Mouse (Mus musculus) liver, embryonic 11.5 days (tissue): ENCODE measurements around the gene Vsig1. TPM values are rescaled to one million over a fixed set of nuclear protein-coding genes. Genes with fewer than 3 reads are reported as not detected.

Source experiments
- ATAC-seq: fragments of 200-750 bp; cut with Nextera tagmentation; replicated peaks from 2 replicates; pipeline ENCODE4 v1.8.0; 2017; ENCODE audit warnings: moderate number of reproducible peaks, mild to moderate bottlenecking, moderate TSS enrichment, moderate library complexity; ENCODE audit not compliant: low FRiP score
- DNase-seq: peaks from one replicate; pipeline ENCODE4 v3.0.0-alpha.2; 2017; ENCODE audit warnings: low spot score
- H3K27ac ChIP-seq: fragments of 300-500 bp; sonication (generic); 2 replicates; pipeline ENCODE4 v1.5.1; 2014; ENCODE audit warnings: mild to moderate bottlenecking, low read depth, low read length, control low read depth
- H3K27me3 ChIP-seq: fragments of 300-500 bp; sonication (generic); replicated peaks from 2 replicates; pipeline ENCODE4 v1.6.1; 2014; ENCODE audit warnings: low read length, mixed read lengths; ENCODE audit not compliant: control insufficient read depth, insufficient read depth
- H3K36me3 ChIP-seq: fragments of 300-500 bp; sonication (generic); 2 replicates; pipeline ENCODE4 v1.6.1; 2014; ENCODE audit warnings: mild to moderate bottlenecking, low read length, moderate library complexity, mixed read lengths; ENCODE audit not compliant: control insufficient read depth, insufficient read depth
- H3K4me1 ChIP-seq: fragments of 300-500 bp; sonication (generic); replicated peaks from 2 replicates; pipeline ENCODE4 v1.6.1; 2014; ENCODE audit warnings: low read length, mixed read lengths; ENCODE audit not compliant: control insufficient read depth, insufficient read depth
- H3K4me2 ChIP-seq: fragments of 300-500 bp; sonication (generic); 2 replicates; pipeline ENCODE4 v1.6.1; 2014; ENCODE audit warnings: mild to moderate bottlenecking, control low read depth, moderate library complexity
- H3K4me3 ChIP-seq: fragments of 300-500 bp; sonication (generic); 2 replicates; pipeline ENCODE4 v1.5.1; 2014; ENCODE audit warnings: low read depth, low read length, control low read depth
- H3K9ac ChIP-seq: fragments of 300-500 bp; sonication (generic); 2 replicates; pipeline ENCODE4 v1.6.1; 2014; ENCODE audit warnings: low read depth, low read length, control low read depth
- H3K9me3 ChIP-seq: fragments of 300-500 bp; sonication (generic); 2 replicates; pipeline ENCODE4 v1.6.1; 2016; ENCODE audit warnings: low read length, inconsistent platforms, mixed read lengths; ENCODE audit not compliant: control insufficient read depth
- WGBS: fragments of 180-500 bp; shearing (Covaris S2); extraction: QIAGEN DNeasy Blood & Tissue Kit; methylation state at CpG from one replicate; pipeline ENCODE4 v1.1.7; 2014; 5-methylcytosine and 5-hydroxymethylcytosine counted together
- polyA plus RNA-seq: library from polyadenylated mRNA; unstranded; fragments of >200 nt; fragmentation: Nextera tagmentation; extraction: Ambion mirVana; gene quantifications from 2 replicates; pipeline ENCODE4 v1.2.1, GENCODE M21; 2014

Vsig1 gene
- polyA plus RNA-seq = 0.64 TPM in 1 of 2 replicates, not detected in the other

DNA sequence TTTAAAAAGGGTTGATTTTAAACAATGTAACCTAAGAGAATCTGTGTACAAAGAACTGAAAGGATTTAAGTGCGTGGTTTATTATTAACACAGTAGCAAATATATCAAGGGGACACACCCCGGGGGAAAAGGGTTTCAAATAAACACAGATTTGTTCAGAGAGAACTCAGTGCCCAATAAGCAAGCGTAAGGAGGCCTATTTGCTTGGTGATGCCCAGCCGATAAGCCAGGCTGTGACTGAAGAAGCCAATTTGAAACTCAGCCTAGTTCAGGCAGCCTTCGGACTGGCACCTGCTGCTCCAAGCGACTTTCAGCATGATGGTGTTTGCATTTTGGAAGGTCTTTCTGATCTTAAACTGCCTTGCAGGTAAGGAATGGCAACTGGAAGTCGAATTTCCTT is at the start of gene Vsig1:
Gene Vsig1 (plus strand): TSS at position 249 of the 400 bp plus-strand sequence.
- Histone ChIP-seq H3K27me3 (peaks cover 2% of the 10 kb centered on the region; the same call in 1 of the 2 replicates), H3K4me3 (no peak within 1 kb of the TSS), H3K4me1 (no peaks in the 10 kb centered on the region), H3K9me3 (no peaks in the 10 kb centered on the region), H3K9ac (no peak within 1 kb of the TSS), H3K36me3 (no peaks in the 10 kb centered on the region), H3K27ac (no peak within 1 kb of the TSS), H3K4me2 (no peak within 1 kb of the TSS)
- DNase-seq = no peak
- 60% methylated on average over 7 of the region's 7 CpGs for WGBS
- no peak for ATAC-seq

DNA sequence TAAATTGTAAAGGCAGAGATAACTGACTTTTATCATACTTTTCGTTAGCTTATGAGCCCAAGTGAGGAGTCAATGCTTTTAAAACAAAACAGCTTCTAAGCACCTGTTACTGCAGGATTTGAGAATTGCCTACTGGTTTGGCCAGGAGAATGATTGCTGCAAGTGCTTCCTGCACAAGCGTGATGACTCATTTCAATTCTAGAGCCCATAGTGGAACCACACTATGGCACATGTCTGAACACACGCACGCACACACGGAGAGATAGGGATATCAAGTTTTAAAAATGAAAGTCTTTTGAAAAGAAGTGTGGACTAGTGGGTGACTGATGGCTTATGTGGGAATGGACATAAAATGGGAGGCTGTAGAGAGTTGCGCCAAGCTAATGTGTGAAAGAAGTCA is 44.6 kb upstream of the Vsig1 start:
- ATAC-seq = no peak
- no peak for DNase-seq
- H3K4me1 ChIP-seq = no peaks in the 10 kb centered on the region
- H3K27ac ChIP-seq = no peak overlapping the region
- no peak overlapping the region for H3K4me3 ChIP-seq
- H3K36me3 ChIP-seq = no peaks in the 10 kb centered on the region
- no peaks in the 10 kb centered on the region for H3K27me3 ChIP-seq
- H3K9me3 ChIP-seq = no peaks in the 10 kb centered on the region
- no peak overlapping the region for H3K4me2 ChIP-seq
- WGBS = 84% methylated on average over 6 of the region's 6 CpGs
- no peak overlapping the region for H3K9ac ChIP-seq

DNA sequence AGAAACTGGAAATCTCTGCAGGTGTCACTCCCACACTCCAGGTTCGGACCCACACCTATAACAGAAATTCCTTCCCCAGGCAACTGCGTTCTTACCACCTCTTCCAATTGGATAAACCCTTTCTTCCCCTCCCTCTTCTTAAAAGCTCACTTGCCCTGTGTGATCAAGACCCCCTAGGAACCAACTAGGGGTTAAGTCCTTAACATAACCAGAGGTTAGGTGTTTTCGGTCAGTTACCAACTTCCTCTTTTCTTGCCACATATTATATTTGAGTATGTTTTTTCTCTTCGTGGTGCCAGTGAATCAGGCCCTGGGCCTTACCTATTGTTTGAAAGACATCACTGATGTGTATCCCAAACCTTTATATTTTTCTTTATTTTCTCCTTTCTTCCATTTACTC is 44.0 kb upstream of the Vsig1 start:
- 72% methylated on average over 4 of the region's 4 CpGs for WGBS
- ATAC-seq = no peak

DNA sequence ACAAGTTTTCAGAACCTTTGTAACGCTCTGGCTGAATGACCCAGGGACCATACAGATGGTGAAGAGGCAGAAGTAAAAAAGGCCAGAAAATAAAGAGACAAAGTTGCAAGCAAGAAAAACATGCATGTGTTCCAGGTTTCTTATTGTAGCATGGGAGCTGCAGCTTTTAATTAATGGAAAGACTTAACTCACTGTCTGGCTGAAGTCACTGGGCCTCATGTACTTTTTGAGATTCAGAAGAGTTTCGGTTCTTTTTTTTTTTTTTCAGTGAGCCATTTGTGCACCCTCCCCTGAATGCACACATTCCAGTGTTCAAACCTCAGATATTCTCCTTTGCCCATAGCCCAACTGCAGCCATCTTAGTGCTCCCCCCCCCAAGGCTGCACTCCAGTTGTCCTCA is 20.2 kb upstream of the Vsig1 start:
- Histone ChIP-seq H3K4me3 (no peak overlapping the region), H3K9ac (no peak overlapping the region), H3K27ac (no peak overlapping the region), H3K27me3 (peaks cover 2% of the 10 kb centered on the region), H3K9me3 (no peaks in the 10 kb centered on the region), H3K4me1 (no peaks in the 10 kb centered on the region), H3K4me2 (no peak overlapping the region), H3K36me3 (no peaks in the 10 kb centered on the region)
- no peak for DNase-seq
- no peak for ATAC-seq
- 77% methylated on average over 2 of the region's 2 CpGs for WGBS

More for the DNA sequence above, 44.0 kb upstream of the Vsig1 start:
- 0 out of 2 replicates have a peak, but pooled peaks cover 4% of the 10 kb centered on the region for H3K27me3 ChIP-seq
- no peak overlapping the region for H3K4me3 ChIP-seq
- H3K9me3 ChIP-seq = no peaks in the 10 kb centered on the region
- H3K4me2 ChIP-seq = no peak overlapping the region
- no peak for DNase-seq
- no peaks in the 10 kb centered on the region for H3K4me1 ChIP-seq
- no peak overlapping the region for H3K27ac ChIP-seq
- H3K36me3 ChIP-seq = no peaks in the 10 kb centered on the region
- H3K9ac ChIP-seq = no peak overlapping the region

DNA sequence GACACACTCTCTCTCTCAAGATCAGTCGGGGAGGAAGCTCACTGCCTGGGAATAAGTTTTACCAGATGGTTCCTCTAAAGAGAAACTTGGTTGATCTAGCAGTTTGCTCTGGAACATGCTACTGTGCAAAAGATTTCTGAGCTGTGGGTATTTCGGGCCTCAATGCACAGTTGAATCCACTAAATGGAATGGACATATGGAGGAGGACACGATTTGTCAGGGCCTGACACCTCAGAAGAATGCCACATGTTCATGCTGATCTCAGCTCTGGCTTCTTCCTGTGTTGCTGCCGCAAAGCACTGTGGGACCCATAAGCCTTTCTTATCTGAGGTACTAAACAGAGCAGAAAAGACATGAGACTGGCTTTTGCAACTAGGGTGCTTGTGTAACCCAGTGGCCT is 15.6 kb upstream of the Vsig1 start:
- Histone ChIP-seq H3K27ac (no peak overlapping the region), H3K27me3 (no peaks in the 10 kb centered on the region; the same call in 1 of the 2 replicates), H3K9me3 (no peaks in the 10 kb centered on the region), H3K4me3 (no peak overlapping the region), H3K36me3 (no peaks in the 10 kb centered on the region), H3K4me1 (no peaks in the 10 kb centered on the region), H3K4me2 (no peak overlapping the region), H3K9ac (no peak overlapping the region)
- no peak for DNase-seq
- no peak for ATAC-seq
- WGBS = 78% methylated on average over 4 of the region's 4 CpGs

DNA sequence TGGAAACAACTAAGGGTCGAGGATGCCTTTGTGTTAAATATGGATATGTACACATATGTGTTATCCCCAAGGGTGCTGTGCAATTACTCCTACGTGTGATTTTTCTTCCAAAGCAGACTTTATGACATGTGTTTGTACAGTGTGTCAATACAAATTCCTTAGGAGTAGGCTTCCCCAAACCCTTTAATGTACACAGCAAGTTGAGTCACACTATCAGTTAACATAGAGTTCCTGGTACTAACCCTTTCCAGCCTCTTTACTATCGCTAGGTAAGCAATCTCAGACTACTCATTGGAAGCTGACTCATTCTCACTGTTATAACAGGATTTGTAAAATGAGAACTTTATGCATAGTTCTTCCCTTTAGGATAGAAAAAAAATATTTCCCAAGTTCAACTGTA is 3.9 kb upstream of the Vsig1 start:
- Histone ChIP-seq H3K9ac (no peak overlapping the region), H3K9me3 (no peaks in the 10 kb centered on the region), H3K4me3 (no peak overlapping the region), H3K4me2 (no peak overlapping the region), H3K4me1 (no peaks in the 10 kb centered on the region), H3K36me3 (no peaks in the 10 kb centered on the region), H3K27ac (no peak overlapping the region), H3K27me3 (peaks cover 2% of the 10 kb centered on the region; the same call in 1 of the 2 replicates)
- no peak for DNase-seq
- no peak for ATAC-seq
- 72% methylated on average over 3 of the region's 3 CpGs for WGBS

DNA sequence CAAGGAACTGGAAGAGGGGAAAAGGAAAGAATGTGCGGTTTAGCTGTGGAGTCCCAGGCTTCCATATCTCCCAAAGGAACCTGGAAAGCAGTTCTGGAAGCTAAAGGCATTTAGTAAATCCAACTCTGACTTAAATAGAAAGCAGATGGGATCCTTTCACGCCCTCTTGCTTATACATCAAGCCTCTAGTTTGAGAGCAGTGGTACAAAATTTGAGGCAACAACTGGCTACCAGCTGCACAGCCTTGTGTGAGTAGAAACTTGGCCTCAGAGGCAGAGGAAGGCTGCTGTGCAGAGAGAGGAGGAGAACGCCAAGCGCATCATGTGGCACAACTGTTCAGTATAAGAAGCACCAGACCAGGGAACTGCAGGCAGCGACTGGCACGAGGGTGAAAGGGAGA is 13.9 kb downstream of the Vsig1 start:
- H3K4me3 ChIP-seq = no peak overlapping the region
- no peak overlapping the region for H3K4me2 ChIP-seq
- no peaks in the 10 kb centered on the region for H3K9me3 ChIP-seq
- H3K27ac ChIP-seq = no peak overlapping the region
- DNase-seq = no peak
- no peaks in the 10 kb centered on the region for H3K36me3 ChIP-seq
- H3K27me3 ChIP-seq = peaks cover 12% of the 10 kb centered on the region
- WGBS = 71% methylated on average over 6 of the region's 6 CpGs
- H3K9ac ChIP-seq = no peak overlapping the region
- H3K4me1 ChIP-seq = no peaks in the 10 kb centered on the region
- ATAC-seq = no peak

DNA sequence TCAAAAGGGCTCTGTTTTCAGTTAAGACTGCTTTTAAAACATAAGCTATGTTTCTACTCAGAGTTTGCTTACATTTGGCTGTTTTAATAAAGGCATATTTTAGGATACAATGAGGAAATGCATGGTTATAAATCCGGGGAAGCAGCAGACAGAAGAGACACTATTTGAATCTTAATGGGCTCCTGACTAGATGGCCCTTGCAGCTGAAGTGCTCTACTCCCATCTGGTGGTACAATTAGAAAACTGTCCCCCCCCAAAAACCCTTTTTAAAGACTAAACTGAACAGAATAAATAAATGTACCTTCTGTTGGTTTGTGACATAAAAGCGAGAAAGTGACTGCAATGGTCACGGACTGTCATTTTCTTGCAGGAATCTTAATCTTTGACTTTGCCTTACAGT is 24.7 kb downstream of the Vsig1 start:
- Histone ChIP-seq H3K4me3 (no peak overlapping the region), H3K36me3 (no peaks in the 10 kb centered on the region), H3K9me3 (no peaks in the 10 kb centered on the region), H3K9ac (no peak overlapping the region), H3K27me3 (peaks cover 13% of the 10 kb centered on the region), H3K27ac (no peak overlapping the region), H3K4me2 (no peak overlapping the region), H3K4me1 (no peaks in the 10 kb centered on the region)
- 67% methylated on average over 3 of the region's 3 CpGs for whole genome bisulfite sequencing
- ATAC-seq = no peak
- no peak for DNase-seq

- Histone ChIP-seq H3K4me1 (no peaks in the 10 kb centered on the region), H3K9me3 (no peaks in the 10 kb centered on the region), H3K4me3 (no peak overlapping the region), H3K36me3 (no peaks in the 10 kb centered on the region), H3K4me2 (no peak overlapping the region), H3K27ac (no peak overlapping the region), H3K9ac (no peak overlapping the region), H3K27me3 (peaks cover 13% of the 10 kb centered on the region)
- DNase-seq = no peak
- ATAC-seq = no peak
- 49% methylated on average over 3 of the region's 3 CpGs for WGBS
Observed at GRCm38 (mm10) chrX:140933263-140933662, 25.9 kb downstream of the Vsig1 start.
